Mouse (Mus musculus) kidney, postnatal 0 days (tissue): Measurements from ENCODE around the gene Tatdn3. TPM values are rescaled to one million over a fixed set of nuclear protein-coding genes. Genes with fewer than 3 reads are reported as not detected.

Source experiments
- ATAC-seq: fragments of 200-750 bp; cut with Nextera tagmentation; replicated peaks from 2 replicates; pipeline ENCODE4 v1.8.0; 2017; ENCODE audit warnings: low read depth, moderate number of reproducible peaks, moderate TSS enrichment, moderate library complexity; ENCODE audit not compliant: low FRiP score
- DNase-seq: peaks from one replicate; pipeline ENCODE4 v3.0.0-alpha.2; 2016; ENCODE audit warnings: low spot score
- H3K27ac ChIP-seq: fragments of 300-500 bp; sonication (generic); 2 replicates; pipeline ENCODE4 v1.5.1; 2014; ENCODE audit warnings: mild to moderate bottlenecking
- H3K27me3 ChIP-seq: fragments of 300-500 bp; sonication (generic); 2 replicates; pipeline ENCODE4 v1.6.1; 2014; ENCODE audit warnings: low read length, mixed read lengths; ENCODE audit not compliant: insufficient read depth
- H3K36me3 ChIP-seq: fragments of 300-500 bp; sonication (generic); 2 replicates; pipeline ENCODE4 v1.6.1; 2014; ENCODE audit warnings: low read length, mixed read lengths; ENCODE audit not compliant: insufficient read depth
- H3K4me1 ChIP-seq: fragments of 300-500 bp; sonication (generic); replicated peaks from 2 replicates; pipeline ENCODE4 v1.6.1; 2014; ENCODE audit warnings: antibody characterized with exemption, low read length, mixed read lengths; ENCODE audit not compliant: insufficient read depth
- H3K4me2 ChIP-seq: fragments of 300-500 bp; sonication (generic); 2 replicates; pipeline ENCODE4 v1.6.1; 2014; ENCODE audit warnings: mild to moderate bottlenecking, low read length, moderate library complexity, mixed read lengths
- H3K4me3 ChIP-seq: fragments of 300-500 bp; sonication (generic); replicated peaks from 2 replicates; pipeline ENCODE4 v1.5.1; 2014; ENCODE audit warnings: low read depth, low read length
- H3K9ac ChIP-seq: fragments of 300-500 bp; sonication (generic); 2 replicates; pipeline ENCODE4 v1.6.1; 2014; ENCODE audit warnings: low read depth, low read length
- H3K9me3 ChIP-seq: fragments of 300-500 bp; sonication (generic); replicated peaks from 2 replicates; pipeline ENCODE4 v1.6.1; 2016; ENCODE audit warnings: low read length, inconsistent platforms, mixed read lengths
- CTCF ChIP-seq: IDR thresholded peaks from 2 replicates; pipeline ENCODE4 v1.5.1; 2016; ENCODE audit warnings: antibody characterized with exemption, low read depth, mild to moderate bottlenecking, moderate library complexity
- WGBS: fragments of 180-500 bp; shearing (Covaris S2); extraction: QIAGEN DNeasy Blood & Tissue Kit; methylation state at CpG from one replicate; pipeline ENCODE4 v1.1.7; 2014; 5-methylcytosine and 5-hydroxymethylcytosine counted together
- polyA plus RNA-seq: library from polyadenylated mRNA; unstranded; fragments of >200 nt; fragmentation: Nextera tagmentation; extraction: Ambion mirVana; gene quantifications from 2 replicates; pipeline ENCODE4 v1.2.1, GENCODE M21; 2015

Tatdn3 gene
- polyA plus RNA-seq, 1 experiment from 2014 or later, result 16.1 TPM

DNA sequence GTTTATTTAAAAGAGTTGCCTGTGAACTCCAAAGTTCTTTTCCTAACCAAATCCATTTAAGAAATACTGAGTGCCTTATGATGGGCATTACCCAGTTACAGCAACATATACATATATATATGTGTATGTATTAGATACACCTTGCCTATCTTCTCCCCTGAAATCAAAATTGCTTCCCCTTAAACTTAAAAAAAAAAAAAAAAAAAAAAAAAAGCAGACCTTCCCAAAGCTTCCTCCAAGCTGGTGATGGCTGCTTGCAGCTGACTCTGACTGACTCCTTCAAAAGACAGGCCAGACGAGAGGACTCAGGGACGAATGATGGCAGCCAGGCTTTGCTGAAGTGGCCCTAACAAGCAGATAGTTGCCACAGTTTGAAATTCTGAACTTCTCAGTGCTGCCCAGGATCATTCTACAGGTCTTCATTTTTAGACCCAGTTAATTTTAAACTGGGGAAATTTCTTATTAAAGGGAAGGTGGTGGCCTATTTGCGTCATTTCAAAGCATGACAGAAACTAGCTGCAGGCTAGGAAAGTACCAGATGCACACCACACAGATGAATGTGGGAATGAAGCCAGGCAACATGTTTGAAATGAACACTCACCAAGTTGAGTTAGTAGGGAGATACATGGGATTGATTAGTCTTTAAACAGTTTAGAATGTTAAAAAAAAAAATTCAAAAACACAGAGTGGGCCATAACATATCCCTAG is 42.4 kb downstream of the Tatdn3 start:
- Histone ChIP-seq H3K9me3 (no peaks in the 10 kb centered on the region), H3K4me1 (peaks cover 5% of the 10 kb centered on the region; the same call in 1 of the 2 replicates), H3K4me2 (no peak overlapping the region), H3K9ac (no peak overlapping the region), H3K27ac (no peak overlapping the region), H3K4me3 (no peak overlapping the region), H3K36me3 (no peaks in the 10 kb centered on the region), H3K27me3 (no peaks in the 10 kb centered on the region)
- TF ChIP-seq CTCF, result no peak
- ATAC-seq, result no peak
- no peak for DNase-seq
- 82% methylated on average over 3 of the region's 3 CpGs for WGBS

GRCm38 (mm10) chr1:191019803-191020202 is 42.9 kb downstream of the Tatdn3 start:
- no peak for TF ChIP-seq CTCF
- no peak for DNase-seq
- H3K4me2 ChIP-seq, result no peak overlapping the region
- no peaks in the 10 kb centered on the region for H3K9me3 ChIP-seq
- ATAC-seq, result no peak
- no peak overlapping the region for H3K9ac ChIP-seq
- H3K4me3 ChIP-seq, result no peak overlapping the region
- H3K4me1 ChIP-seq, result no peaks in the 10 kb centered on the region
- no peak overlapping the region for H3K27ac ChIP-seq
- H3K27me3 ChIP-seq, result no peaks in the 10 kb centered on the region
- 95% methylated on average over 5 of the region's 5 CpGs for WGBS
- H3K36me3 ChIP-seq, result no peaks in the 10 kb centered on the region

DNA sequence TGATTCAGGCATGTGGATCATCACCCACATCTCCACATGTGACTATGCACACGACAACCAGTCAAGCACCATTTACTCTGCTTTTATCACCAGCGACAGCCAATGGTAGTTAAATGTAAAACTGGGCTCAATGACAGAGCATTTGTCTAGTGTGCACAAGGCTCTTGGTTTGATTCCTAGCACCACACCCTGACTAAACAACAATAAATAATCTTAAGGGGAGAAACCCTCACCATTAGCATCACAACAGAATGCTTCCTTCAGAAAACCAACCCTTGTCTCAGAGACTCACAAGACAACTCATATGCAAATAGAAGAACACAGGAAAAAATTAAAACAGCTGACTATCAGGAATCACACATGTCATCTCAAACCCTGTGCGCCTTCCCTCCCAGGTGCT is 48.5 kb downstream of the Tatdn3 start:
- Histone ChIP-seq H3K36me3 (peaks cover 5% of the 10 kb centered on the region; the same call in 1 of the 2 replicates), H3K4me1 (no peaks in the 10 kb centered on the region), H3K9me3 (no peaks in the 10 kb centered on the region)

DNA sequence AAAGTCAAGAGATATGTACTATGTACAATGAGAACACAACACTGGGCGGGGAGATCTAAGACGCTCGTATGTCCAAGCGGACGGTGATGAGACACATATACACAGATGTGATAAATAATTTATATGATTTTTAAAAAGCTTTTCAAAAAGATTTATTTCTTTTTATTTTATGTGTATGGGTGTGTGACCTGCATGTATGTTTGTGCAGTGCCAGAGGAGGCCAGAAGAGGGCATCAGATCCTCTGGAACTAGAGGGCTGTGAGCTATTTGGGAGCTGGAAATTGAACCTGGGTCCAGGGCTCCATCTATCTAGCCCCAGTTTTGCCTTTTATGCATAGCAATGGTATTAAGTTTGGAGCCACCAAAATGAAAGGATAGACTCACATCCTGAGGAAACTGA is 54.0 kb downstream of the Tatdn3 start:
- peak; percentile 36 for TF ChIP-seq CTCF
- Histone ChIP-seq H3K36me3 (peaks cover 23% of the 10 kb centered on the region; the same call in 1 of the 2 replicates), H3K4me1 (no peaks in the 10 kb centered on the region), H3K27me3 (no peaks in the 10 kb centered on the region), H3K4me2 (no peak overlapping the region), H3K27ac (no peak overlapping the region), H3K4me3 (no peak overlapping the region), H3K9ac (no peak overlapping the region), H3K9me3 (no peaks in the 10 kb centered on the region)
- 97% methylated on average over 5 of the region's 5 CpGs for WGBS
- ATAC-seq (no peak), DNase-seq (no peak)

More for the DNA sequence above, 48.5 kb downstream of the Tatdn3 start:
- whole genome bisulfite sequencing, result 89% methylated on average over 3 of the region's 3 CpGs
- DNase-seq (no peak), ATAC-seq (no peak)
- no peak overlapping the region for H3K27ac ChIP-seq
- no peak overlapping the region for H3K9ac ChIP-seq
- no peak overlapping the region for H3K4me2 ChIP-seq
- no peaks in the 10 kb centered on the region for H3K27me3 ChIP-seq
- H3K4me3 ChIP-seq, result no peak overlapping the region
- no peak for TF ChIP-seq CTCF

- Histone ChIP-seq H3K36me3 (0 out of 2 replicates have a peak, but pooled peaks cover 3% of the 10 kb centered on the region), H3K9ac (no peak overlapping the region), H3K27ac (no peak overlapping the region), H3K27me3 (no peaks in the 10 kb centered on the region), H3K9me3 (no peaks in the 10 kb centered on the region), H3K4me3 (no peak overlapping the region), H3K4me2 (no peak overlapping the region), H3K4me1 (no peaks in the 10 kb centered on the region)
- DNase-seq, result peak; percentile 65
- no peak for ATAC-seq
- WGBS, result 66% methylated on average over 6 of the region's 6 CpGs
- TF ChIP-seq CTCF, result peak; percentile 75
These were observed 60.5 kb downstream of the Tatdn3 start for GRCm38 (mm10) chr1:191002201-191002600.

GRCm38 (mm10) chr1:191000686-191001085 is 62.0 kb downstream of the Tatdn3 start:
- Histone ChIP-seq H3K4me2 (no peak overlapping the region), H3K27me3 (no peaks in the 10 kb centered on the region), H3K36me3 (no peaks in the 10 kb centered on the region), H3K9me3 (no peaks in the 10 kb centered on the region), H3K27ac (no peak overlapping the region), H3K9ac (no peak overlapping the region), H3K4me3 (no peak overlapping the region), H3K4me1 (no peaks in the 10 kb centered on the region)
- WGBS, result 80% methylated on average over 3 of the region's 3 CpGs
- ATAC-seq, result no peak
- DNase-seq, result no peak
- TF ChIP-seq CTCF, result no peak

DNA sequence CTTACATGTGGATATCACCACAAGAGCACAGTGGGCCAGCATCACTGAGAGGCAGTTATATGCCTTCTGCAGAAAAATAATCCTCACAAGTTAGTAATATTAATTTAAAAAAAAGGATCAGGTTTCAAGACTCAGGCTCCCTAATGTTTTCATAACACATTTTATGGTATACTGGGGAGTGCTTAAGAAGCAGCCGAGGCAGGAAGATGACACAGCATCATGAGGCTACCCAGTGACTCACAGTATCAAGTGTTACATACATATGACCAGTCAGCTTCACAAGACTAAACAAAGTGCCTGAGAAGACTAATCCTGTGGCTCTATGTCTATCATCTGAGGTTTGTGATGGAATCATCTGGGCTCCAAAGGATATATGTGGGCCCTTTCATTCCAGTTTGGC is 64.7 kb downstream of the Tatdn3 start:
- DNase-seq (no peak), ATAC-seq (no peak)
- Histone ChIP-seq H3K9ac (no peak overlapping the region), H3K27me3 (no peaks in the 10 kb centered on the region), H3K27ac (no peak overlapping the region), H3K4me1 (no peaks in the 10 kb centered on the region), H3K36me3 (no peaks in the 10 kb centered on the region), H3K4me2 (no peak overlapping the region), H3K9me3 (no peaks in the 10 kb centered on the region), H3K4me3 (no peak overlapping the region)
- 62% methylated on average over 1 of the region's 1 CpGs for WGBS
- no peak for TF ChIP-seq CTCF
